Mouse (Mus musculus): ENCODE results near the gene Ppp6r1.

DNA sequence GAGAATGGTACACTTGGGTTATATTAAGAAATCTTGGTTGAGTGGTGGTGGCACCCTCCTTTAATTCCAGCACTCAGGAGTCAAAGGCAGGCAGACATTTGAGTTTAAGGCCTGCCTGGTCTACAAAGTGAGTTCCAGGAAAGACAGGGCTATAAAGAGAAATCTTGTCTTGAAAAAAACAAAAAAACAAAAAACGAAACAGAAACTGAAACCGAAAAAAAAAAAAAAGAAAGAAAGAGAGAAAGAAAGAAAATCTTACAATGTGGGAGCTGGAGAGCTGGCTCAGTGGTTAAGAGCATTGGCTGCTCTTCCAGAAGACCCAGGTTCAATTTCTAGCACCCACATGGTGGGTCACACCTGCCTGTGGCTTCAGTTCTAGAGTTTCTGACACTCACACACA is 4.9 kb upstream of the Ppp6r1 start:
- TF ChIP-seq CTCF (IDR thresholded peaks at IDR 0.05; ENCODE audit: control insufficient read depth, insufficient read depth, low read length) (no peak), POLR2A (IDR thresholded peaks at IDR 0.05; ENCODE audit: borderline replicate concordance, control insufficient read depth, low read depth, low read length) (no peak)
